Mouse (Mus musculus) hindlimb bud, embryonic 11.5 days (tissue): ENCODE data around the gene Lgals9.
"Not testable (repeated sequence)": the region's sequence is repeated elsewhere in the genome, so short reads cannot be mapped to it uniquely, and the experiment has no call there.

ENCODE experiments used
- DNase-seq: peaks from one replicate; pipeline ENCODE4 v3.0.0-alpha.2; 2012; ENCODE audit warnings: low read depth, low spot score; ENCODE audit errors: extremely low spot score

Gene Lgals9

GRCm38 (mm10) chr11:79008007-79008775 is 23.4 kb upstream of the Lgals9 start:
- DNase-seq = no peak

GRCm38 (mm10) chr11:79007356-79007755 is 22.6 kb upstream of the Lgals9 start:
- DNase-seq = not testable (repeated sequence)

GRCm38 (mm10) chr11:79006417-79006816 is 21.7 kb upstream of the Lgals9 start:
- no peak for DNase-seq

- no peak for DNase-seq
Measured at GRCm38 (mm10) chr11:79005578-79006394, 21.0 kb upstream of the Lgals9 start.

- no peak for DNase-seq
Measured at GRCm38 (mm10) chr11:79003769-79004638, 19.3 kb upstream of the Lgals9 start.

GRCm38 (mm10) chr11:79003053-79003768 is 18.5 kb upstream of the Lgals9 start:
- no peak for DNase-seq

- DNase-seq = no peak
Measured at GRCm38 (mm10) chr11:79002551-79002951, 17.8 kb upstream of the Lgals9 start.

- DNase-seq = no peak
Measured at GRCm38 (mm10) chr11:79001871-79002270, 17.1 kb upstream of the Lgals9 start.

- DNase-seq = no peak
Measured at GRCm38 (mm10) chr11:78999118-78999517, 14.4 kb upstream of the Lgals9 start.

GRCm38 (mm10) chr11:78990875-78991543 is 6.3 kb upstream of the Lgals9 start:
- not testable (repeated sequence) for DNase-seq

- no peak for DNase-seq
Measured at GRCm38 (mm10) chr11:78990096-78990495, 5.3 kb upstream of the Lgals9 start.

- not testable (repeated sequence) for DNase-seq
Measured at GRCm38 (mm10) chr11:78989206-78989605, 4.5 kb upstream of the Lgals9 start.

- DNase-seq = no peak
Measured at GRCm38 (mm10) chr11:78986311-78987002, 1.7 kb upstream of the Lgals9 start.

GRCm38 (mm10) chr11:78985505-78985904 is 759 bp upstream of the Lgals9 start:
- DNase-seq = no peak

GRCm38 (mm10) chr11:78983539-78983938 is 1.2 kb downstream of the Lgals9 start:
- no peak for DNase-seq

- no peak for DNase-seq
Measured at GRCm38 (mm10) chr11:78982513-78983291, 2.0 kb downstream of the Lgals9 start.

GRCm38 (mm10) chr11:78982042-78982441 is 2.7 kb downstream of the Lgals9 start:
- DNase-seq = no peak

GRCm38 (mm10) chr11:78980083-78980634 is 4.6 kb downstream of the Lgals9 start:
- no peak for DNase-seq
